Mouse (Mus musculus): ENCODE results near the gene Cckbr.
"Not testable (repeated sequence)": the region's sequence is repeated elsewhere in the genome, so short reads cannot be mapped to it uniquely, and the experiment has no call there.

Gene Cckbr

GRCm38 (mm10) chr7:105441426-105441825, 15.9 kb downstream of the Cckbr start:
- no peak for DNase-seq

- no peak for DNase-seq
Observed at GRCm38 (mm10) chr7:105445076-105445475, 19.5 kb downstream of the Cckbr start.

GRCm38 (mm10) chr7:105453345-105453744, 27.8 kb downstream of the Cckbr start:
- not testable (repeated sequence) for DNase-seq

- no peak for DNase-seq
Observed at GRCm38 (mm10) chr7:105458546-105458945, 33.0 kb downstream of the Cckbr start.

- DNase-seq = not testable (repeated sequence)
Observed at GRCm38 (mm10) chr7:105465505-105465904, 40.0 kb downstream of the Cckbr start.

- no peak for DNase-seq
Observed at GRCm38 (mm10) chr7:105472607-105473006, 47.1 kb downstream of the Cckbr start.

GRCm38 (mm10) chr7:105474771-105475315, 49.3 kb downstream of the Cckbr start:
- no peak for DNase-seq

- no peak for DNase-seq
Observed at GRCm38 (mm10) chr7:105475396-105475949, 49.9 kb downstream of the Cckbr start.

GRCm38 (mm10) chr7:105476683-105477432, 51.3 kb downstream of the Cckbr start:
- DNase-seq = no peak

GRCm38 (mm10) chr7:105477433-105477700, 51.8 kb downstream of the Cckbr start:
- no peak for DNase-seq

GRCm38 (mm10) chr7:105477841-105478240, 52.3 kb downstream of the Cckbr start:
- peak; percentile 8 for DNase-seq

GRCm38 (mm10) chr7:105478344-105478743, 52.8 kb downstream of the Cckbr start:
- no peak for DNase-seq

- no peak for DNase-seq
Observed at GRCm38 (mm10) chr7:105479232-105479631, 53.7 kb downstream of the Cckbr start.

- DNase-seq = no peak
Observed at GRCm38 (mm10) chr7:105480081-105480480, 54.5 kb downstream of the Cckbr start.

- no peak for DNase-seq
Observed at GRCm38 (mm10) chr7:105480561-105481504, 55.3 kb downstream of the Cckbr start.

- no peak for DNase-seq
Observed at GRCm38 (mm10) chr7:105481505-105482411, 56.2 kb downstream of the Cckbr start, which contains the start of gene Cavin3. Gene Cavin3, minus strand, starts transcription at chr7:105482300.

- no peak for DNase-seq
Observed at GRCm38 (mm10) chr7:105482426-105482825, 56.9 kb downstream of the Cckbr start.

- no peak for DNase-seq
Observed at GRCm38 (mm10) chr7:105485029-105485428, 59.5 kb downstream of the Cckbr start.

- no peak for DNase-seq
Observed at GRCm38 (mm10) chr7:105487104-105487876, 61.8 kb downstream of the Cckbr start.

- DNase-seq = no peak
Observed at GRCm38 (mm10) chr7:105497881-105498280, 72.3 kb downstream of the Cckbr start.

GRCm38 (mm10) chr7:105498854-105499492, 73.4 kb downstream of the Cckbr start:
- DNase-seq = no peak
